Mouse (Mus musculus) liver, embryonic 12.5 days (tissue): Measurements from ENCODE around the gene Pikfyve. TPM values are rescaled to one million over a fixed set of nuclear protein-coding genes. Genes with fewer than 3 reads are reported as not detected.

ENCODE experiments used
- ATAC-seq: fragments of 200-750 bp; cut with Nextera tagmentation; 2 replicates; pipeline ENCODE4 v1.8.0; 2017; ENCODE audit warnings: moderate number of reproducible peaks, mild to moderate bottlenecking, moderate library complexity
- H3K27ac ChIP-seq: fragments of 300-500 bp; sonication (generic); 2 replicates; pipeline ENCODE4 v1.5.1; 2016; ENCODE audit warnings: mild to moderate bottlenecking
- H3K27me3 ChIP-seq: fragments of 300-500 bp; sonication (generic); replicated peaks from 2 replicates; pipeline ENCODE4 v1.6.1; 2016; ENCODE audit warnings: mild to moderate bottlenecking, moderate library complexity
- H3K36me3 ChIP-seq: fragments of 300-500 bp; sonication (generic); 2 replicates; pipeline ENCODE4 v1.6.1; 2016; ENCODE audit warnings: mild to moderate bottlenecking, moderate library complexity
- H3K4me1 ChIP-seq: fragments of 300-500 bp; sonication (generic); 2 replicates; pipeline ENCODE4 v1.6.1; 2016
- H3K4me2 ChIP-seq: fragments of 300-500 bp; sonication (generic); 2 replicates; pipeline ENCODE4 v1.6.1; 2016; ENCODE audit warnings: mild to moderate bottlenecking, moderate library complexity
- H3K4me3 ChIP-seq: fragments of 300-500 bp; sonication (generic); 2 replicates; pipeline ENCODE4 v1.5.1; 2016; ENCODE audit warnings: mild to moderate bottlenecking, moderate library complexity
- H3K9ac ChIP-seq: fragments of 300-500 bp; sonication (generic); 2 replicates; pipeline ENCODE4 v1.6.1; 2016; ENCODE audit warnings: mild to moderate bottlenecking, moderate library complexity
- H3K9me3 ChIP-seq: fragments of 300-500 bp; sonication (generic); replicated peaks from 2 replicates; pipeline ENCODE4 v1.6.1; 2016; ENCODE audit warnings: mild to moderate bottlenecking, moderate library complexity
- WGBS: fragments of 180-500 bp; shearing (Covaris S2); methylation state at CpG from one replicate; pipeline ENCODE4 v1.1.7; 2016; ENCODE audit not compliant: insufficient replicate concordance; 5-methylcytosine and 5-hydroxymethylcytosine counted together
- polyA plus RNA-seq: library from polyadenylated mRNA; unstranded; fragments of >200 nt; fragmentation: Nextera tagmentation; extraction: Ambion mirVana; gene quantifications from 2 replicates; pipeline ENCODE4 v1.2.1, GENCODE M21; 2016

Gene Pikfyve
- polyA plus RNA-seq, 1 experiment from 2014 or later, result 7.6 TPM

DNA sequence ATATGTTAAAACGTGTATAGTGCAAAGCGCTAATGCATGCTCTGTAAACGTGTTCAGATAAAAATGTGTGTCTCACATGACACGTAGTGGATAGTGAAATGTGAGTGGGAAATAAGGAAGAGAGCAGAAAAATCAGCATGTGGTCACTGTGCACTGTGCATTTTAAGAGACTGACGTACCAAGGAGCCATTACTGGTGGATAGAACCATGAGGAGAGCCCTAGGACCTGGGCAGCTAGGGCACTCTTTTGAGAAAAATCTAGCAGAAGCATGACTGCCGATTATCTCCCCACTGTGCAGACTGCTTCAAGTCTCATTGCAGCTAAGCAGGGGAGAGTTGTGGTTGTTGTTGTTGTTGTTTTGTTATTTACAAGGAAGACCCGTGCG lies 128.5 kb downstream of the Pikfyve start:
- peaks cover 18% of the 10 kb centered on the region for H3K27me3 ChIP-seq
- WGBS, result 72% methylated on average over 8 of the region's 8 CpGs
- no peaks in the 10 kb centered on the region for H3K36me3 ChIP-seq
- H3K9ac ChIP-seq, result no peak overlapping the region
- 0 out of 2 replicates have a peak, but pooled peaks cover 8% of the 10 kb centered on the region for H3K4me1 ChIP-seq
- no peaks in the 10 kb centered on the region for H3K9me3 ChIP-seq
- no peak overlapping the region for H3K27ac ChIP-seq
- H3K4me2 ChIP-seq, result no peak overlapping the region
- H3K4me3 ChIP-seq, result no peak overlapping the region
- ATAC-seq, result no peak

Other genes with a start within 250 kb of the Pikfyve start
- 3.1 and 3.8 TPM in 2 replicates for gene Plekhm3, start 229.9 kb upstream of the Pikfyve start, polyA plus RNA-seq
- gene Akr1cl, start 153.9 kb upstream of the Pikfyve start, polyA plus RNA-seq, result not detected in 2 replicates
- gene Cryge, start 135.5 kb upstream of the Pikfyve start, polyA plus RNA-seq, result not detected in 2 replicates
- gene Crygd, start 123.2 kb upstream of the Pikfyve start, polyA plus RNA-seq, result not detected in 2 replicates
- not detected in 2 replicates for gene Crygc, start 113.0 kb upstream of the Pikfyve start, polyA plus RNA-seq
- not detected in 2 replicates for gene Crygb, start 104.4 kb upstream of the Pikfyve start, polyA plus RNA-seq
- not detected in 2 replicates for gene Cryga, start 83.3 kb upstream of the Pikfyve start, polyA plus RNA-seq
- not detected in 2 replicates for gene Gm28845, start 67.1 kb upstream of the Pikfyve start, polyA plus RNA-seq
- 0.10 and 0.33 TPM in 2 replicates for gene D630023F18Rik, start 63.5 kb upstream of the Pikfyve start, polyA plus RNA-seq
- gene Idh1, start 183 bp upstream of the Pikfyve start, polyA plus RNA-seq, result 77.0 and 77.2 TPM in 2 replicates
- not detected in 2 replicates for gene Pth2r, start 95.4 kb downstream of the Pikfyve start, polyA plus RNA-seq